Mouse (Mus musculus): ENCODE data around the gene Med13l. TPM values are rescaled to one million over a fixed set of nuclear protein-coding genes. Genes with fewer than 3 reads are reported as not detected.
A peak's percentile ranks its signal among the peaks of the same experiment; 100 is the strongest.

Gene Med13l
- 100 to 1,000 TPM; 101 to 104 TPM for total RNA-seq (2021)

DNA sequence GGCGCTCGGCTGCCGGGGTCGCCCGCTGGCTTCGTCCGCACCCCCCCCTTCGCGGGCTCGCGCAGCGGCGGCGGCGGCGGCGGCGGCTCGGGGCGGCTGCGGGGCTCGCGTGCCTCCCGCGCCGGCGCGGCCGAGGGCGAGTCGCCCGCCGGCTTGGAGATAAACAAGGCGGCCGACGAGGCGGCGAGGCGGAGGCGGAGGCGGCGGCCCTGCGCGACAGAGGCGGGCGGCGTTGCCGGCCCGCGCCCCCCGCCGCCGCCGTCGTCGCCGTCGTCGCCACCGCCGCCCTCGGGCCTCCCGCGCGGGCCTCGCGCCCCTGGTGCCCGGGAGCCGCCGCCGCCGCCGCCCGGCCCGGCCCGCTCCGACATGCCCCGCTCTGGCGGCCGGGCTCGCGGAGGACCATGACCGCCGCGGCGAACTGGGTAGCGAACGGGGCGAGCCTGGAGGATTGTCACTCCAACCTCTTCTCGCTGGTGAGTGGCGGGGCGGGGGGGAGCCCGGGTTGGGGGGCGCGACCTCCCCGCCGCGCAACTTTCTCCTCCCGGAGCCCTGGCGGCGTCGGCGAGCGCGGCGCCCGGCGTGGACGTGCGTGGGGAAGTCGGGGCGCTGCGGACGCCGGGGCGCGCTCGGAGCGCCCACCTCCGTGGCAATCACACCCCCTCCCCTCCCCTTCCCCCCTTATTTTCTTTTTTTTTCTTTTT lies at the start of gene Med13l:
TSS of gene Med13l (plus strand) at position 295 of the 701 bp plus-strand sequence.
- intact Hi-C loops (cut with DNase I), result loop anchor here (1.0 to 5.0 kb wide), 5 partner anchors 46 to 283 kb away; no protein-coding TSS in a partner anchor
- DNase-seq (ENCODE audit: low spot score in 2 of 2), result peak; percentile 31 to 32

DNA sequence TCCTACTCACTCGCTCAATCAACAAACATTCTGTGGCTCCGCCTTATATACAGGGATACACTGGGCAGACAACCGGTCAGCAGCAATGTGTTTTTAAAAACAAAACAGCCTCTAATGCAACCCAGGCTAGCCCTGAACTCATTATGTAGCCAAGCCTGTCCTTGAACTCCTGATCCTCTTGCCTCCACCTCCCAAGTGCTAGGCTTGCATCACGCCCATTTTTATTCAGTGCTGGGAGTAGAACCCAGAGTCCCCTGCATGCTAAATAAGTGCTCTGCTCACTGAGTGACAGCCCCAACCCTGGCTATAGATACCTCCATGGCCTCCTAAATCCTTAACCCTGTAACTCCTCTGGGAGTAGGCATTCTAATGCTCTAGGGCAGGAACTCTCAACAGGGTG lies 49.5 kb upstream of the Med13l start:
- no peak for DNase-seq (ENCODE audit: low spot score in 2 of 2)
- intact Hi-C loops (cut with DNase I), result loop anchor here (5.0 kb wide), 1 partner anchor 54 kb away; no protein-coding TSS in a partner anchor

DNA sequence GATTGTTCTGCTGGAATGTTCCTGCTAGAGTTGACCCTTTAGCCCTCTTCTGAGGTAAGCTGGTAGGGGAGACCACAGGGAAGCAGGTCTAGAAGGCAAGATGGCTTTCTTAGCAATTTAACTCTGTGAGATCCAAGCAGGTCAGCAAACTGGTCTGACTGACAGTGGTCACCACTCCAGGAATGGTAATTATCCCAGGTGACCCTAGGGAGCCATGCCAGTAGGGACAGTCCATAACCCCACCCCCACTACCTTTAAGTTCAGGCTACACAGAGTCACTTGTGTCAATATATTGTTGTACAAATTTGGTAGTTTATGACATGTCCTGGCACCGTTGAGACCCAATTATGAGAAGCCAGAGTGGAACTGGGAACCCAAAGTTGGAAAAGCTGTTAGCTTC lies 47.5 kb upstream of the Med13l start:
- no peak for DNase-seq (ENCODE audit: low spot score in 2 of 2)
- intact Hi-C loops (cut with DNase I), result loop anchor here (5.0 kb wide), 1 partner anchor 56 kb away; no protein-coding TSS in a partner anchor

DNA sequence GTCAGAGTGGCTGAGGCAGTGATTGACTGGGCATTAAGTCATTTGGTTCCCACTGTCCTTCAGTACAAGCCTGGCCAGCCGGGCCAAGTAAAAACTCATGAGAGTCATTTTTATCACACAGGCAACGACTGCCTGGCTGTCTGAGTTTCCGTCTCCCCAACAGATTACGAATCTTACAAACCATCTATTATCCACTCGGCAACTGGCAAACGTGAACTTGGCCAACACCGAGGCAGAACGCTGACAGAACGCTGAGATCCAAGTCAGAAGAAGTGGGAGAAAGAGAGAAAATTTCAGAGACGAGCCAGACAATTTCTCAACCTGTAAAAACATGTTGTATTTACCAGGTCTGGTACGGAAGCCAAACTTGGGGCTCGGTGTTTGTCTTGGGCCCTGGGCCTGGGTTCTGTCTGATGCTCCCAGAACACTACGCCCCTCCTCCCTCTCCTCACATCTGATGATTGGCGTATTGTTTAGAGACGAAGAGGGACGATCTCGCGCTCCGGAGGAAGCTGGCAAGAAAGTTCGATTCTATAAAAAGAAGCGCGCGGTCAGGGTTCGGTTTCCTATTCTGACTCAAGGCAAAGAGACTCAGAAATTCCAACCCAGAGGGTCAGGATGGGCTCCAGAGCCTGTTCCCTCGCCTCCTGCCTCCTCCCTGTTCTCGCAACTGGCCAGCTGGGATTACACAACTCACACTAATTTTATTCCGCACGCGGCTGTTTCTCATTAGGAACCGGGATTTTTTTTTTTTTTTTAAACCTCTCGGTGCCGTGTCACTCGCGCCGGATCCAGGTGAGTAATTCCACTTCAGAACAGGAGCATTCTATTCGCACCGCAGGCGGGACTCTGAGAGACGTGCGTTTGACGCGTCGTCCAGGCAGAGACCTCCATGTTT lies 46.6 kb upstream of the Med13l start:
- intact Hi-C loops (cut with DNase I), result loop anchor here (1.0 to 5.0 kb wide), 2 partner anchors 46 to 57 kb away; partner anchors contain the start of gene Med13l
- DNase-seq (ENCODE audit: low spot score in 2 of 2), result peak; percentile 62 to 74

DNA sequence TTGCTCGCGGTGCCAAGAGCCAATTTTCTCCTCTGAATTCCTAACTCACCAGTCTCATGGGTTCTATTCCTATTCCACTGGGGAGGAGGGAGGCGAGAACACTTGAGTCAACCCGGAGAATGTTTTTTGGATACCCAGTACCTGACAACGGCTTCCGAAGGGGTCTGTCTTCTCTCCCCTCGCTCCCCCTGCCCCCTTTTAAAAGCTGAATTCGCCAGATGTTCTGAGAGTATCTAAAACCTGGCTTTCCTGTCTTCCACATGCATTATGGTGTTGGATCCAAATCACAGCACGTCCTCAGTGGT lies 46.0 kb upstream of the Med13l start:
- DNase-seq (ENCODE audit: low spot score in 2 of 2), result peak; percentile 24 to 67
- intact Hi-C loops (cut with DNase I), result loop anchor here (1.0 to 5.0 kb wide), 2 partner anchors 46 to 57 kb away; partner anchors contain the start of gene Med13l

DNA sequence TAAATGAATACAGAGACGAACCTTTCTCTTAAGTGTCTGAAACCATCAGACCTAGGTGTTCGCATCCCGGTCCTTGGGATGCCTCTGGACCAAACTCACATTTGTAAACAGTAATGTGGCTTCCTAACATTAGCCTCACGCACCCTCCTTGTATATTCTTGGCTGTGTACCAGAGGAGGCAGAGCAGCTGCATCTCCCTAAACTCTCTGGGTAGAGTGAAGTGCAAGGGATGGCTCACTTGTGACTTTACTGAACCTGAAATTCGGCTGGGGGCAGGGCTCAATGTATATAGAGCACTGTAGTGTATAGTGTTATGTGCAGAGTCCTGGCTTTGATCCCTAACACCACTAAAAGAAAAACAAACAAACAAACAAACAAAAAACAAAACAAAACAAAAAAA lies 45.6 kb upstream of the Med13l start:
- intact Hi-C loops (cut with DNase I), result loop anchor here (1.0 to 5.0 kb wide), 3 partner anchors 45 to 89 kb away; partner anchors contain the start of gene Med13l
- no peak for DNase-seq (ENCODE audit: low spot score in 2 of 2)

DNA sequence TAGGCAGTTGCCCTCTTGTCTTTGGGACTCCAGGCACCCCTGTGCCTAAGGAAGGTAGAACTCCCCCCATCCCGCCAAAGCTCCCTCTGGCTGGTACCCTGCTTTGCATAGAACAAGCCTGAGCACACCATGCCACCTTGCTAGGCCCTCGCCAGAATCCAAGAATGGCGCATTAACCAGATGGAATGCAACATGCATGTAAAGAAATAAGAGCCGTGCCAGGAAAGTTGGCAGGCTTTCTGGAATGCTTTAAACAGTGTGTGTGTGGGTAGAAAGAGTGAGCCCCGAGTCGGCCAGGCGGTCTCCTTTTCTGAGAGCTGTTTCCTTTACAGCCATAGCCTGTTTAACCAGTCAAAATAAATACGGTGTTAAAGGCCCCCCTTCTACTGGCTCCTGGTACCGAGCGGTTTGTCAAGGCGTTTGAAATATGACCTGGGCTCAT lies 45.2 kb upstream of the Med13l start:
- peak; percentile 67 to 96 for DNase-seq (ENCODE audit: low spot score in 2 of 2)
- intact Hi-C loops (cut with DNase I), result loop anchor here (1.0 kb wide), 1 partner anchor 89 kb away; no protein-coding TSS in a partner anchor

DNA sequence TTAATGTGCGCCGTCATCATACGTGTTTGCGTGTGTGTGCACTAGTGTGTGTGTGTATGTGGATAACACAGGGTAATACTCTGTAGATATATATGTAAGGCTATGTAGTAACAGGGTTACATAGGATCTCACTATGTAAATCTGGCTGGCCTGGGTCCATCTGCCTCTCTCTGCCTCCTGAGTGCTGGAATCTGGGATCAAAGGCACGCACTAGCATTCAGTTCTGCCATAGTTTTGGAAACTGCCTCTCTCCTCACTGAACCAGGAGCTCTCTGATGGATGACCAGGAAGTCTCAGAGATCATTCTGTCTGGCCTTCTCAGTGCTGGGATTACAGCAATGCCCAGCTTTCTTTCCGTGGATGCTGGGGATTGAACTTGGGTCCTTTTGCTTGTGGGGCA lies 44.4 kb upstream of the Med13l start:
- no peak for DNase-seq (ENCODE audit: low spot score in 2 of 2)
- intact Hi-C loops (cut with DNase I), result no loop called here

DNA sequence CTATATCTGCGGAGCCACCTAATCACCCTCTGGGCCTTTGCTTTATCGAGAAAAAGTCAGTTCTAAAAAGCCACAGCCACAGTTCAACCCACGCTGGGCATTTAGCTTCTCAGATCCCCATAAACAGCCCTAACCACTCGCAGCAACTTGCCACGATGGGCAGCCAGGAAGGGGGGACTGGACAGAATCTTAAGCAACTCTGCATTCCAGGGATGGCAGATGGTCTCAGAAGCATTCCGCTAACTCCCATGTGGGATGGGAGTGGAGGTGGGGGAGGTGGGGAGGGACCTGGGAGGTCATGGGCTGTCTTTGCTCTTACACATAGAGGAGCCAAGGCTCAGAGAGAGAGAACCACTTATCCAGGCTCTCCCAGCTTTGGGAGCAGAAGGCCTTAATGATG lies 44.0 kb upstream of the Med13l start:
- DNase-seq (ENCODE audit: low spot score in 2 of 2), result no peak
- intact Hi-C loops (cut with DNase I), result no loop called here

DNA sequence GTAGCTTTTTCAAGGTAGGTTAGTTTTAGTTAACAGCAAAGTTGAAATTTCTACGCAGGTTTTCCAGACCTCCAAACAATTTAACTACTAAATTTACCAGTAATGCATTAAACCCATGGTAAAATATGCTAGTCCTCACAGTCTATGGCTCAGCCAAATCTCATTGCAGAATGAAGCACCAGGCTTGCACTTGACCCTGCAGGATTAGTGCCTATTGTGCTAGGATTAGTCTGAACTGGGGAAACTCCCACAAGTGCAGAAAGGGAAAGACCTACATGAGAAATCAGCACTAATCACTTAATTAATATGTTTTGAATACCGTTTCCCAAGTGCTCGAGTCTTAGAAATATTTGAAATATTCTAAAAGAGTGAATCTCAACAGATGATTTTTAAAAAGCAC lies 40.0 kb upstream of the Med13l start:
- DNase-seq (ENCODE audit: low spot score in 2 of 2), result no peak
- intact Hi-C loops (cut with DNase I), result no loop called here

DNA sequence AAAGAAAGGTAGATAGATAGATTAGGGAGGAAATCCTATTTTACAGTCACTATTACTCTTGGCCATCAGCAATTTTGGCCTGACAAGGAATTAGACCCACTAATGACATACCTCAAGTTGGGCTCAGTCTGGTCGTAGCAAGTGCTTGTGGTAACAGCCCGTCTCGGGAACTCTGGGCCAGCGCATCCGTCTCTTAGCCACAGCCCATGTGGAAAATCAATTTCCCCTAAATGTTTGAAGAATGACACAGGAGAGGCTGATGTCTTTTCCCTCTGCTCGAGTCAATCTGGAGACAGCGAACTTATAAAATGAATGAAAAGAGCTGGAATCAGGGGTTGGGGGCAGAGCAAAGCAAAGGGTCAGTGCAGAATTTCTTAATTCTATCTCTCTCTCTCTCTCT lies 36.1 kb upstream of the Med13l start:
- DNase-seq (ENCODE audit: low spot score in 2 of 2), result no peak
- intact Hi-C loops (cut with DNase I), result no loop called here

DNA sequence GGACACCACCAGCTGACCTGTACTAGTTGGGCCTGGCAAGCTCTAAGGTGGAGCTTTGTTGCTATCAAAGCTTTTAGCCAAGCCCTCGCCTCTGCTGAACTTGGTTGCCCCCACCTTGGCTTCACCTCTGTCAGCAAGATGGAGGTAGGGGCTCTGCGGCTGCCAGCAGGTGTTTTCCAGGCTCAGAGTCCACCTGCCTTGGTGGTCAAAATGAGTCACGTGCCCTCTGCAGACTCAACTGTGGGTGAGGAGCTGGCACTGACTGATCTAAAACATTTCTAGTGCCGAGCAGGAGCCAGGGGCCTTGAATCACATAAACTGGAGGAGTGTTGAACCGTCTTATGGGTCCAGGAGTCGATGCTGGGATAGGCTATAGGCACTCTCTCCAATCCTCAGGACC lies 34.8 kb upstream of the Med13l start:
- DNase-seq (ENCODE audit: low spot score in 2 of 2), result no peak
- intact Hi-C loops (cut with DNase I), result no loop called here

DNA sequence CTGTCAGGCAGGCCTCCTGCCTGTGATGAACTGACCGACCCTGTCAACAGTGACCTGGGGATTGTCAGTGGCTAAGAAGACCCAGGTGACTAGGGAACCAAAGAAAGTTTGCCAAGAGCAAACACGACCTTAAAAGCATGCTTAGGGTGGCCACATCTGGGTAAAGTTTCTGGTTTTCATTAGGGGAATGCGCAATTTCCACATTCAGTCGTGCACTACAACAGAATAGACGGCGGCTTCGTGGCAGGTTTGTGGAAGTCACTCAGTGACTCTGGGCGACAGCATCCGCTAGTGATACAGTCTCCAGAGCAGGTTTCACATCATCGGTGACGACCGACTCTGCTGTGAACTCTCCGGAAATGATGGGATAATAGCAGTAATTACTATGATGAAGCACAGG lies 34.0 kb upstream of the Med13l start:
- intact Hi-C loops (cut with DNase I), result no loop called here

DNA sequence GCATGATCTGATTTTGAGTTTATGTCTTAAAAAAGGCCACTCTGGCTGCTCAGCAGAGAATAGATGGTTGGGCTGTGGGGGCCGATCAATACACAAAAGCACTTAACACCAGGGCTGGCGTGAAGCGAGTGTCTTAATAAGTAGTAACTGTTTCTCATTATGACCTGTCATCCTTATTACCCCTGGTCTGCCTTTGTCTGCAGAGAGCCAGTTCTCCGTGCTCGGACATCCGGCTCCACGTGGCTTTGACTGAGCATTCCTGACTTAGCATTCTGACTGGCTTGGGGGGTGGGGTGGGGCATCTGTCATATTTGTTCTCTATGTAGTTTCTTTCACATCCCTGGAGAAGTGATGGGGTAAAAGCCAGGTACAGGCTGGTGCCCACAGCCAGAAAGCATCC lies 31.2 kb upstream of the Med13l start:
- intact Hi-C loops (cut with DNase I), result no loop called here
- DNase-seq (ENCODE audit: low spot score in 2 of 2), result no peak

More for the DNA sequence above, 34.0 kb upstream of the Med13l start:
- no peak for DNase-seq (ENCODE audit: low spot score in 2 of 2)

DNA sequence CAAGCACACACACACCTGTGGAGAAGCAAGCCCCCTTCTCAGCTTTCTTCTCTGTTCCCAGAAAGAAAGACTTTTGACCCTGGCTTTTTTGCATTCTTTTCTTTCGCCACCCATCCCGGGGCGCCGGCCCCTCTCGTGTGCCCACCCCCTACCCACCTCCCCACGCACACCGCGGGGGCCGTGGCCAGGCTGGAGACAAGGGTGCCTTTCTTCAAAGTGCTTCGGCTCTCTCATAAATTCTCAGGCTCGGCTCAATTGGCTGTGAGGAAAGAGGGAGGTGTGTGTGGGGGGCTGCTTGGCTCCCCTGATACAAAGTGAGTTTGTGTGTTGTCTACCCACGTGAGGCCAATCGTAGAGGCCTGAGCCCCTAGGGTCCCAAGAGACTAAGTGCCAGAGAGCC lies 28.4 kb upstream of the Med13l start:
- peak in 1 of 2 experiments; percentile 18 for DNase-seq (ENCODE audit: low spot score in 2 of 2)
- intact Hi-C loops (cut with DNase I), result loop anchor here (2.0 kb wide), 1 partner anchor 105 kb away; no protein-coding TSS in a partner anchor

DNA sequence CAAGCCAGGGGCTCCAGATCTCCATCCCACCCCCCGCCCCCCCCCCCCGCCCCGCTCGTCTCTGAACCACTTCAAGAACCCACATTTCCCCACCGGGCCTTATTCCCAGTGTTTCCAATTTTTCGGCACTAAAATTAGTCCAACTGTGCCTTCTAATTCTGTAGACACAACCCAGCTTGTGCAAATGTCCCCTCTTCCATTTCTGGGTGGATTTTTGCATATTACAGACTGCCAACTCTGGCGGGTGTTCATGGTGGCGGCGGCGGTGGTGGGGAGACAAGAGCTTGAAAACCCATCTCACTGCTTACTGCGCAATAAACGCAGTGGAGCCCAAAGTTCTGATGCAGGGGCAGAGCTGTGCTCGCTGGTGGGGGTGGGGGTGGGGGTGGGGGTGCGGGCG lies 27.8 kb upstream of the Med13l start:
- intact Hi-C loops (cut with DNase I), result loop anchor here (2.0 kb wide), 1 partner anchor 106 kb away; no protein-coding TSS in a partner anchor
- DNase-seq (ENCODE audit: low spot score in 2 of 2), result peak; percentile 46 to 92

DNA sequence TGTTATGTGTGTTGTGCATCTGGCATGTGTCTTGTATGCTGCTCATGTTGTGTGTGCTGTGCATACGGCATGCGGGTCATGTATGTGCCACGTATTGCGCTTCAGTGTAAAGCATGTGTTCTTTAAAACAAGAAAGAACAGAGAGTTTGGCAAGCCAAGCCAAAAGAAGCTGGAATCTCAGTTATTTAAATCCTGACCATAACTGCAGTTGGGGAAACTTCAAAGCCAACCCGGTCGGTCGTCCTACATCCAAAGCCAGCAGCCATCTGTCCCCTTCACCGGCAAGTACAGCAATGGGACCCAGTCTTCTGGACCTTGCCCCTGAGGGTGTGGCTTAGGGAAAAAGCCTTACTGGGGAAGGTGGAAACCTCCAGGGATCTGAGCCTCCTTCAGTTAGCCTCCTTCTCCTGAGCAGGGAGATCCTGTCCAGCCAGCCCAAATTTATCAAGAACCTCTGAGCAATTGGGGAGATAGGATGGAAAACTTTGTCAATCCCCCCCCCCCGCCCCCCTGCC lies 26.0 kb upstream of the Med13l start:
- intact Hi-C loops (cut with DNase I), result no loop called here
- DNase-seq (ENCODE audit: low spot score in 2 of 2), result peak in 1 of 2 experiments; percentile 43

DNA sequence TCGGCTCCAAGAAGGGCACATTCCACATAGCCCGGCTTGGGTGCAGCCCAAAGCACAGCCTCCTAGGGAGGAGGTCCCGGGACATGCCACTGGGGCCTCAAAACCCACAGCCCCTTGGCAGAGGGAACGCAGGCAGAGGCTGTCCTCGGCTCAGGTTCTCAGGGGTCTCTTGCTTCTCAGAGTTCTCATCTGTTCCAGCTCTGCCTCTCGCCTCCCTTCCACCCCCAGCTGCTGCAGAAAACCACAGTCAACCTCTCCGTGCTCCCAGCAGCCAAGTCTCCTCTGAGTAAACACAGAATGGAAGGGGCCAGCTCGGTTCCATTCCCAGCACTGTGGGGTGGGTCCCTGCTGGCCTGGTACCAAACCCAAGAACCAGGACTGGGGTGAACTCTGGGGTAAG lies 25.3 kb upstream of the Med13l start:
- intact Hi-C loops (cut with DNase I), result no loop called here

DNA sequence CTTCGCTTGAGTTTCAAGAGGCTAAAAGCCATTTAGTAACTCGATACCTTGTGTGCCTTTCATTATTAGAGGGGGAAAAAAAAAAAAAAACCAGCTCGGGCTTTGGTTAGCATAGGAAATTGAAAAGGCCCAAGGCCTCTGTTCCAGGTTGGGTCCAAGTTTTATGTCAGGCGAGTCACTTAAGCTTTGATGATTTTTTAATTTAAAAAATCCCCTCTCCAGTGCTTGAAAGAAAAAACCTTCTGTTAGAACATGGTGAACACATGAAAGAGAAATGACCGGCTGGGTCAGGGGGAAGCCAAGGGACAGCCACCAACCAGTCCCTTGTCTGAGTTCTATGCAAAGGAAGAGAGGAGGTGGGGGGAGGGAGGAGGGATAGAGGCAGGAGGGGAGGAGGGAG lies 22.0 kb upstream of the Med13l start:
- DNase-seq (ENCODE audit: low spot score in 2 of 2), result no peak
- intact Hi-C loops (cut with DNase I), result no loop called here

More for the DNA sequence above, 25.3 kb upstream of the Med13l start:
- no peak for DNase-seq (ENCODE audit: low spot score in 2 of 2)

DNA sequence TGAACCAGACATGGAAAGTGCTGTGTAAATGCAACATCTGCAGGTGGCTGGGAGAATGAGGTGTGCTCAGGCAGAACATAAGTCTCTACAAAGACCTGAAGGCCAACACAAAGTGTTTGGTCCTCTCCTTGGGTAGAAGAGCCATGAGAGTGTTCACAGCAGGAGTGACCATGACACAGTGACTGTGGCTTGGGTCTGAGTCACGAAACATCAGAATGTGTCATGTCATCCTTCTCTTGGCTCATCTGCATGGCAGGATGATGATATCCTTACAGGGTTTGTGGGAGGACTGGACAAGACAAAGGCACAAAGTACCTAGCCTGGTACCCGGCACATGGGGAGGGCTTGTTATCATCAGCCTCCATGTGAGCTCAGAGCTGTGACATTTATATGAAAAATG lies 16.7 kb upstream of the Med13l start:
- intact Hi-C loops (cut with DNase I), result no loop called here

More for the DNA sequence above, 16.7 kb upstream of the Med13l start:
- DNase-seq (ENCODE audit: low spot score in 2 of 2), result no peak
